Mouse (Mus musculus) erythroblast, embryonic 14.5 days (primary cell): ENCODE data around the gene Acot11.

ENCODE experiments used
- GATA1 ChIP-seq: IDR thresholded peaks from 2 replicates; pipeline ENCODE4 v1.6.1; 2012; ENCODE audit warnings: low read length, inconsistent platforms, mixed read lengths
- TAL1 ChIP-seq: IDR thresholded peaks from 3 replicates; pipeline ENCODE4 v1.6.1; 2012; ENCODE audit warnings: low read length, inconsistent platforms, mixed read lengths

DNA sequence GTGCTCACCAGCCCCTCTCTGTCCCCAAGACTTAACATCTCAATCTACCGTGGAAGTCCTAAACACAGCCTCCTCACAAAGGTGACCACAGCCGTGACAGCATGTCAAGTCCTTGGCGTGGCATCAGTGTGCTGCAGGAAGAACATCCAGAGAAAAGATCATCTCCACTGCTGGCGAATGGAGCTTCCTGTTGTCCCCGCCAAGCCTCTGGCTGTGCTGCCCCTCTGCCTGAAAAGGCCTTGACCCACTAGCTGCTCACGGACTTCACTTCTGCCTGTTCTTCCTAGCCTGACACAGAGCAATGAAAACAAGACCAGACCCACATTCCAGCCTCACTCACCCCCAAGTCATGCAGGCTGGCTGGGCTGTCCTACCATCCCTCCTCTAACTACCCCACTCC lies 13.5 kb upstream of the Acot11 start:
- TF ChIP-seq TAL1: no peak
- no peak for TF ChIP-seq GATA1
